Mouse (Mus musculus) C2C12 (cell line): ENCODE results near the gene Hand2.

Experiments
- CEBPB ChIP-seq: IDR thresholded peaks from one replicate; pipeline ENCODE4 v1.6.1; 2011; ENCODE audit warnings: low read depth, mild to moderate bottlenecking, control low read depth, moderate library complexity
- CTCF ChIP-seq: IDR thresholded peaks from one replicate; pipeline ENCODE4 v1.5.1; 2011; ENCODE audit not compliant: control insufficient read depth, insufficient read depth, insufficient read length
- FOSL1 ChIP-seq: IDR thresholded peaks from one replicate; pipeline ENCODE4 v1.8.0; 2011; ENCODE audit warnings: mild to moderate bottlenecking, low read length; ENCODE audit not compliant: poor library complexity, insufficient read depth, severe bottlenecking
- MAX ChIP-seq: IDR thresholded peaks from one replicate; pipeline ENCODE4 v1.6.1; 2011; ENCODE audit warnings: mild to moderate bottlenecking, control low read depth
- MYOG ChIP-seq: IDR thresholded peaks from one replicate; pipeline ENCODE4 v1.6.1; 2011; ENCODE audit not compliant: control insufficient read depth, insufficient read length; ENCODE audit errors: extremely low read depth
- USF1 ChIP-seq: IDR thresholded peaks from one replicate; pipeline ENCODE4 v1.6.1; 2011; ENCODE audit warnings: low read depth, mild to moderate bottlenecking, control low read depth, moderate library complexity

- TF ChIP-seq CTCF (no peak), MYOG (no peak), FOSL1 (no peak), CEBPB (no peak), USF1 (no peak), MAX (no peak)
Measured at GRCm38 (mm10) chr8:57337271-57338030, 16.7 kb downstream of the Hand2 start.
